Mouse (Mus musculus) cortical plate, adult 2 months (tissue): ENCODE measurements around the gene Fgf15.

Source experiments
- CTCF ChIP-seq: fragments of 200-500 bp; IDR thresholded peaks from 2 replicates; pipeline ENCODE4 v1.5.1; 2011; ENCODE audit warnings: mild to moderate bottlenecking, control low read depth, low read length; ENCODE audit not compliant: insufficient read depth; ENCODE audit errors: extremely low read depth
- POLR2A ChIP-seq: fragments of 200-500 bp; IDR thresholded peaks from 2 replicates; pipeline ENCODE4 v1.6.1; 2011; ENCODE audit warnings: mild to moderate bottlenecking, low read length, control low read depth; ENCODE audit not compliant: insufficient read depth; ENCODE audit errors: extremely low read depth

DNA sequence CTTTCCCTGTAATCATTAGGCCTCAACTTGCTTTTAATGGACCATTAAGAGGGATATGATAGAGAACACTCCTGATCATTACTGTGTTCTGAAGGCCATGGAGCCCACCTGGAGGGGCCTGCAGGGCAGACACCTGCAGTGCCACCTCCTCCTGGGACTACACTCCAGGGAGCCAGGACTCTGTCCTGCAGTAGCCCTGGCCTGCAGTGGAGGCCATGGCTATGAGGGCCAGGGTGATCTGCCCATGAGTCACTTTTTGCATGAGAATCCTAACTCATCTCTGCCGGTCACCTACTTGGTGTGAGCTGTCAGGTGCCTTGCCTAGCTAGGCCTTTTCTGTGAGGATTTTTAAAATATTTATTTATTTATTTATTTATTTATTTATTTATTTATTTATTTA lies 17.9 kb upstream of the Fgf15 start:
- TF ChIP-seq CTCF (no peak), POLR2A (no peak)
